Mouse (Mus musculus) layer of hippocampus, postnatal 25 days (tissue): ENCODE data around the gene Scarf2. TPM values are rescaled to one million over a fixed set of nuclear protein-coding genes. Genes with fewer than 3 reads are reported as not detected.

ENCODE experiments used
- DNase-seq, 2 experiments: peaks; one replicate each; pipeline ENCODE4 v3.0.0; 2022; ENCODE audit warnings: mixed read lengths in 2 of 2, low spot score in 1 of 2; ENCODE audit errors: extremely low spot score in 1 of 2
- total RNA-seq, 2 experiments: library from RNA; stranded (reverse); gene quantifications; 2 replicates each; pipeline ENCODE4 v1.2.3; 2021

The Scarf2 gene
- total RNA-seq, 2 experiments from 2014 or later: 2.7 to 2.8 TPM

GRCm38 (mm10) chr16:17828229-17828628 is 31.1 kb downstream of the Scarf2 start:
- no peak for DNase-seq

- DNase-seq: no peak
Observed at GRCm38 (mm10) chr16:17828867-17829266, 31.8 kb downstream of the Scarf2 start.

GRCm38 (mm10) chr16:17830385-17831178 is 33.5 kb downstream of the Scarf2 start:
- DNase-seq: no peak

DNA sequence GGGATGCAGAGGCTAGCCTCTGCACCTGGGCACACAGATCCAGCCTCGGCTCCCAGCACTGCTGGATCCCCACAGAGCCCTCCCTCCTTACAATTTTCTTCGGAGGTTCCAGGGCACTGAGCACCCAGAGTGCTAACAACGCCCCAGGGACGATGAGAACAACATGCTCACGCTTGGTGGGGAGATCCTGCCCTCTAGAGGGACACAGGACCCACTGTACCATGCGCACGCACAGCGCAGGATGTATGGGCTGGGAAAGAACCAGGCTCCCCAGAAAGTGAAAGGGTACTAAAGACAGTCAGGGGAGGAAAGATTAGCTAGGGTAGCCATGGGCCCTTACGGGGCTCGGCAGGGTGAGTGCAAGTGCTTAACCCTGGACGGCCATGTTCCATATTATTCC is 34.7 kb downstream of the Scarf2 start:
- DNase-seq: no peak

GRCm38 (mm10) chr16:17832821-17833220 is 35.7 kb downstream of the Scarf2 start, which contains the start of gene B830017H08Rik:
B830017H08Rik (plus strand) TSS chr16:17833121.
- DNase-seq: no peak

- peak in 1 of 2 experiments; percentile 29 for DNase-seq
Observed at GRCm38 (mm10) chr16:17833321-17833680, 36.2 kb downstream of the Scarf2 start.

GRCm38 (mm10) chr16:17833681-17834399 is 36.8 kb downstream of the Scarf2 start:
- DNase-seq: peak; percentile 51 to 71

- no peak for DNase-seq
Observed at GRCm38 (mm10) chr16:17834543-17834942, 37.5 kb downstream of the Scarf2 start.

DNA sequence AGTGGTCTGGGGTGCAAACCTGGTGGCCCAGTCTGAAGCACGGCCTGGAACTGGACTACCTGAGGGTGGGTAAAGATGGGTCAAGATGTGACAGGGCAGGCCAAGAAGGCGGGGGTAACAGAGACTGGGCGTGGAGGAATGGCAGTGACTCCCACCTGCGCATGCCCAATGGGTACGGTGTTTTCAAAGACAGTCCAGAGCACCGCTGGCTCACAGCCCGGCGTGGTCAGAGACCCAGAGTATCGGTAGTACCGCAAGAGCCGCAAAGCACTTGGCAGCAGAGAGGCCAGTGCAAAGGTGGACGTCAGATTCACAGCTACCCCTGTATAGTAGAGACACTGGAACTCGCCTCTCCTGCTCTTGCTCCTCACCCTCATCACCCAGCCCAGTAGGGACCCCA is 38.4 kb downstream of the Scarf2 start:
- no peak for DNase-seq

DNA sequence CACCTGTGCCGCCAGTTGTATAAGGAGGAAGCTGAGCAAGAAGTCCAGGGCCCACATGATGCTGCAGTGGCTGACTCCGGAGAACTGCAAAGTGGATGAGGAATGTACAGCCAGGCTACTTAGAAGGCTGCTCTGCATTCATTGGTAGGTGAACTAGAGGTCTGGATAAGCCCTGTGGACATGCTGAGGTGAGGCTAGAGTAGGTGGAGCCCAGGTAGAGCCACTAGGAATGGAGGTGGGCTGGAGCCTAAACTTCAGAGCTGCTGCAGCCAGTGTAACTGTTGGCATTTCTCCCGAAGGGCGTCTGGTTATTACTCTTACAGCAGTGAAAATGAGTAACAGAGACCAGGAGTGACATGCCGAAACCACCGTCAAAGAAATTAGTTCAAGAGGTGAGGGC is 41.0 kb downstream of the Scarf2 start, which contains the start of gene Car15:
Gene Car15, minus strand, starts transcription at position 314 of the 400 bp plus-strand sequence.
- no peak for DNase-seq

DNA sequence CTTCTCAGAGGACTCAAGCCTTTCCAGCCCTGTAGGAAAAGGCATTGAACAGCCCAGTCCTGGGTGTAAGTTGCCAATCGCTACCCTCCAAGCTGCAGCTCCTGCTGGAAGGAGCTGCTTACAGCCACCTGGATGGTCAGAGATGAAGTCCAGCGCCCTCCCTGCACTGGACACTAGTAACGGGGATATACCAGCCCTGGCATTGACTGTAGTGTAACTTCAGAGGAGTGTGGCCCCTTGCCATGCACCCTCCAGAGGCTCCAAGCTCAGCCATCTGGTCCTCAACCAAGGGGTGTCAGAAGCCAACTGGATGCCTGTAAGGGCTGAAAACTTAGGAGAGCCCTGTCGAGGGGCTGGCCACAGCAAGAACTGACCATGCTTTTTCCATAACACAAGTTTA is 42.9 kb downstream of the Scarf2 start:
- DNase-seq: no peak

GRCm38 (mm10) chr16:17842437-17842836 is 45.4 kb downstream of the Scarf2 start:
- DNase-seq: no peak

DNA sequence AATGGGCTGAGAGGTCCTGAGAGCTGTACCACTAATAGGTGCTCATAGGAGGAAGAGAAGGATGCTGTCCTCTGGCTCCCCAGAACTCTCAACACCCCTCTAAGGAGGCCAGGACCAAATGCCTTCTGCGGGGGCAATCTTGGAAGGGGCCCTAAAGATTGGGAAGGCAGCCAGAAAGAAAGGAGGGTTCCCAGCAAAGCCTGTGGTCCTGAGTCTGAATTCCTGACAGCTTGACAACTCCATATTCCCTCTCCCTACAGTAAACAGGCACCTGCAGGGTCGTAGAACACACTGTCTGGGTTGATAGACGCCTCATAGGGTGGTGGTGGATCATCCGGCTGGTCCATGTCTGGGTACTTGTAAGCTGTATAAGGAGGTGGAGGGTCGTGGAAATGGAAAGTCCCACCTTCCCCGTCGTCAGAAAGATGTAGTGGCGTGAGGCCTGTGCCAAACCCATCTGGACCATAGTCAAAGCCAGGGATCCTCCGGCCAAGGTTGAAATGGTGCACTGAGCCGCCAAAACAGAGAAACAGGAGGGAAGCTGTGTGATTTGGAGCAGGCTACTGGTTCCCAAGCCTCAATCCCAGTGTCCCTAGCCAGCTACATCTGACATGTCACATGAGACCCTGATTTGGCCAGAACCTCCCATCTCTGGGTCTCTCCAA is 46.8 kb downstream of the Scarf2 start:
- no peak for DNase-seq

DNA sequence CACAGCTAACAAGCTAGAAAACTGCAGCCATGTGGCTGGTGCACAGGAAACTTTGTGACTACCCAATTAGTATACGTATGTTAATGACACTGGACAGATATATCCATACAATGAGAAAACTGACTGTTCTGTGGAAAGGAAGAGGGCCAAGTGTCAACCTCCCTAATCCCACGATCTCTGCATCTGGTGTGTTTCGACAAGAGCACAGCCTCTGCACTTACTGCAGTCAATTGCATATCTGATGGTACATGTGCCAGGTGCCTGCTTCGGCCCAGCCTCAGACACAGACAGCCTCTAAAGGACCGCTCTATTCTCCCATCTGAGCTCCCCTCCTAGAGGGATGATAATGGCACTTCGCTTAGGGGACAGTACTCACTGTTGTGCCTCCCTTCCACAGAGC is 51.3 kb downstream of the Scarf2 start:
- no peak for DNase-seq

DNA sequence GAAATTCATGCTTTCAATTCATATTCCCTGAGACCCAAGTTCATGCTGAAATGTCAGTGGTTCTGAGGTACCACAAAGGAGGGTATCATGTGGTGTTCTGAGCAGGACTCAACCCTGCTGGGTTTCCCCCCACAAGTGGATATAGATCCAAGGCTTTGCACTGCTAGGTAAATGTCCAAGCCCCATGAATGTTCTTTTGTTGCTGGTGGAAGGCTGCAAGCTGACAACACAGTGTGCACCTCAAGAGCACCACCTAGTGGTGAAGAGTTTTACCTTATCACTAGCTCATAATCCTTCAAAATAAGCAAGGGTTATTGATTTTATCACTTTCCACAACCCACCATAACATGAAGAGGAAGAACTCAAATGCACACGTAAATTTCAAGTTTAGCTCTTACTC is 51.8 kb downstream of the Scarf2 start:
- DNase-seq: peak in 1 of 2 experiments; percentile 40

- no peak for DNase-seq
Observed at GRCm38 (mm10) chr16:17849486-17849885, 52.4 kb downstream of the Scarf2 start.

GRCm38 (mm10) chr16:17851331-17851730 is 54.2 kb downstream of the Scarf2 start:
- DNase-seq: no peak

- no peak for DNase-seq
Observed at GRCm38 (mm10) chr16:17851860-17852259, 54.8 kb downstream of the Scarf2 start.

DNA sequence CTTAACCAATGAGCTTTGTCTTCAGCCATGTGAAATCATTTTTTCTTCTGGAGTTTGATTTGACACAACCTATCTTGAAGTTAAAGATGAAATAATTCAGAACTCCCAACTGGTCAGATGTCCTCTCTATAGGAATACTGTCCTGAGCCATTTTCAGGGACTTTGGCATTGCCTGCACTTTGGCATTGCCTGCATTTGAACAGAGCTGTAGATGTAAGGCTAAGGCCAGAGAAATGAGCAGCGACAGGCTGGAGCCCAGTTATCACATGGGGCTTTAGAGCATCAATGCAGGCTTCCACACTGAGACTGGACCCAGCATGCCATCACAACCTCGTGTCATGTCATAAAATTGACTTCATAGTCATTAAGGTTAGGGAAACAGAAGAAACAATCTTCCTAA is 56.2 kb downstream of the Scarf2 start:
- no peak for DNase-seq

DNA sequence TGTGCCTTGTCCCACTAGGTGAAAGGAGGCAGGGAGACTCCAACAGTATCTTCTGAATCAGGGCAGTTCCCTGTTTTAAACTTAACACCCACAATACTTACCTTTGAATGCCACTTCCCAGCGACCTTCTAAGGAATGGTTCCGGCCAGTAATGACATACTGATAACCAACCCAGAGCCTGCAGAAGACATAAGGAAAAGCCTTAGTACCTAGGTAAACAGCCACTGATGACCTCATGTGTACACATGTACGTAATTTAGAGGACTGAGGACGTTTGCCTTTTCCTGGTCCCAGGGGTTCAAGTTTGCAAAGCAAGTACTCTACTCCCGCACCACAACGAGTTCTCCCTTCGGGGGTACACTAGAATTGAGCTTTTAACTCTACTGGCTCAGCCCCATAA is 60.1 kb downstream of the Scarf2 start:
- DNase-seq: no peak
